23 mouse cellular contexts compared by ENCODE assay signal in the genomic region with DNA sequence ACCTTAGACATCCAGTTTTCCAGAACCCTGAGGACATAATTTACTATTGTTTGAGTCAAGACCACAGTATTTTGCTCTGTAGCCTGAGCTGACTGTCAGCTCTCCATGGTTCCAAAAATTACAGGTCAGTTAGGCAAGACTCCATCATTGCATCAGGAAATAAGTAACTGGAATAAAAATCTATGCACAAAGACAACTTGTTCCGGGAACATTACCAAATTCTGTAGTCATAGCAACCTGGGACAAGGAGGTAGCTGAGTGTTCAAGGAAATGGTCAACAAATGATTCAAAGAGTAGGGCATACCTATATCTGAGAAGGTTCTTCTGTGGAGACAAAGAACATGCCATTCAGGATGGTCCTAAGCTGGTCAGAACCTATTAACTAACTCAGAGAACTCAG.
A peak's percentile ranks its signal among the peaks of the same experiment; 100 is the strongest.
DNase-seq lines count a peak whose midpoint lies in the region; ATAC-seq and TF ChIP-seq lines count a peak whose summit lies in the region.
"Had no signal": no experiment of that assay in that cellular context is flagged by ENCODE, and none has a peak within 500 bp of the region (broad histone marks: within the 10 kb centered on the region; RNA-seq: fewer than 3 reads in every experiment).

No protein-coding gene starts in this region.

- ATAC-seq in lung, postnatal 0 days = no peak
- no peak for ATAC-seq in activated CD4-positive, CD25-positive, alpha-beta regulatory T cell, adult 4 months
- ATAC-seq: forebrain, embryonic 15.5 days; intestine, postnatal 0 days; Patski had no signal

- peak; percentile 62; the same call in 1 of the 2 replicates for TF ChIP-seq EP300 in lung, postnatal 0 days (IDR thresholded peaks at IDR 0.05)

- H3K4me2 ChIP-seq in lung, postnatal 0 days (replicated peaks; ENCODE audit: low read depth, low read length) = no peak overlapping the region
- H3K4me2 ChIP-seq: embryonic facial prominence, embryonic 12.5 days; embryonic facial prominence, embryonic 15.5 days; forebrain, embryonic 12.5 days; forebrain, embryonic 15.5 days; heart, embryonic 11.5 days; hindbrain, embryonic 12.5 days; hindbrain, embryonic 15.5 days had no signal

- WGBS in lung, postnatal 0 days = 38% methylated on average over 1 of the region's 1 CpGs

- H3K4me1 ChIP-seq in lung, postnatal 0 days (ENCODE audit: insufficient read depth, low read depth, low read length) = no peaks in the 10 kb centered on the region
- H3K4me1 ChIP-seq: embryonic facial prominence, embryonic 12.5 days; embryonic facial prominence, embryonic 15.5 days; forebrain, embryonic 12.5 days; forebrain, embryonic 15.5 days had no signal

- no peak overlapping the region for H3K4me3 ChIP-seq in lung, postnatal 0 days (ENCODE audit: low read depth, low read length)
- H3K4me3 ChIP-seq: embryonic facial prominence, embryonic 12.5 days; embryonic facial prominence, embryonic 15.5 days; forebrain, embryonic 12.5 days; forebrain, embryonic 15.5 days; heart, adult 2 months; hindbrain, embryonic 12.5 days; hindbrain, embryonic 15.5 days had no signal

- no peaks in the 10 kb centered on the region for H3K36me3 ChIP-seq in lung, postnatal 0 days (ENCODE audit: insufficient read depth, low read length)
- H3K36me3 ChIP-seq: embryonic facial prominence, embryonic 12.5 days; embryonic facial prominence, embryonic 15.5 days; forebrain, embryonic 12.5 days; forebrain, embryonic 15.5 days; hindbrain, embryonic 12.5 days; hindbrain, embryonic 15.5 days had no signal

- H3K27ac ChIP-seq in lung, postnatal 0 days (ENCODE audit: low read length) = no peak overlapping the region
- H3K27ac ChIP-seq: embryonic facial prominence, embryonic 12.5 days; embryonic facial prominence, embryonic 15.5 days; forebrain, embryonic 12.5 days; forebrain, embryonic 15.5 days; heart, adult 2 months; hindbrain, embryonic 12.5 days; hindbrain, embryonic 15.5 days had no signal

- no peaks in the 10 kb centered on the region for H3K9me3 ChIP-seq in lung, postnatal 0 days (ENCODE audit: low read length)
- H3K9me3 ChIP-seq: embryonic facial prominence, embryonic 12.5 days; embryonic facial prominence, embryonic 15.5 days; forebrain, embryonic 12.5 days; forebrain, embryonic 15.5 days; hindbrain, embryonic 12.5 days; hindbrain, embryonic 15.5 days had no signal

- H3K9ac ChIP-seq in lung, postnatal 0 days (replicated peaks; ENCODE audit: low read depth) = no peak overlapping the region
- H3K9ac ChIP-seq: embryonic facial prominence, embryonic 12.5 days; embryonic facial prominence, embryonic 15.5 days; forebrain, embryonic 12.5 days; forebrain, embryonic 15.5 days; hindbrain, embryonic 12.5 days; hindbrain, embryonic 15.5 days had no signal

- no peak for TF ChIP-seq CTCF in lung, postnatal 0 days (IDR thresholded peaks at IDR 0.05)

- no peaks in the 10 kb centered on the region for H3K27me3 ChIP-seq in lung, postnatal 0 days (replicated peaks; ENCODE audit: insufficient read depth, low read length)
- H3K27me3 ChIP-seq: embryonic facial prominence, embryonic 12.5 days; embryonic facial prominence, embryonic 15.5 days; forebrain, embryonic 12.5 days; forebrain, embryonic 15.5 days; hindbrain, embryonic 12.5 days; hindbrain, embryonic 15.5 days; Patski had no signal

- DNase-seq in lung, postnatal 0 days (ENCODE audit: low spot score) = peak; percentile 54
- no peak for DNase-seq in lung, postnatal 25 days (ENCODE audit: low spot score)
- peak; percentile 84 for DNase-seq in adipocyte (ENCODE audit: low spot score)
- peak; percentile 63 for DNase-seq in skeletal muscle tissue, adult 2 months (ENCODE audit: low read depth, low spot score)
- DNase-seq in embryo, embryonic 11 days = no peak
- DNase-seq: adrenal gland, adult 8-10 months; adrenal gland, postnatal 25 days; cerebellum, adult 18-20 months; cerebellum, adult 9-10 months; cerebellum, postnatal 14 days; gastrocnemius, postnatal 10 days; gastrocnemius, postnatal 36 days; heart, adult 2 months had no signal

Comparison
In these comparisons a context has a peak if more than half of its experiments do, and no peak if none do; other contexts are left out.
1. DNase-seq: peak in lung, postnatal 0 days (single experiment), adipocyte (single experiment) and skeletal muscle tissue, adult 2 months (single experiment); none in lung, postnatal 25 days (single experiment) and embryo, embryonic 11 days (single experiment).